In the genomic region with DNA sequence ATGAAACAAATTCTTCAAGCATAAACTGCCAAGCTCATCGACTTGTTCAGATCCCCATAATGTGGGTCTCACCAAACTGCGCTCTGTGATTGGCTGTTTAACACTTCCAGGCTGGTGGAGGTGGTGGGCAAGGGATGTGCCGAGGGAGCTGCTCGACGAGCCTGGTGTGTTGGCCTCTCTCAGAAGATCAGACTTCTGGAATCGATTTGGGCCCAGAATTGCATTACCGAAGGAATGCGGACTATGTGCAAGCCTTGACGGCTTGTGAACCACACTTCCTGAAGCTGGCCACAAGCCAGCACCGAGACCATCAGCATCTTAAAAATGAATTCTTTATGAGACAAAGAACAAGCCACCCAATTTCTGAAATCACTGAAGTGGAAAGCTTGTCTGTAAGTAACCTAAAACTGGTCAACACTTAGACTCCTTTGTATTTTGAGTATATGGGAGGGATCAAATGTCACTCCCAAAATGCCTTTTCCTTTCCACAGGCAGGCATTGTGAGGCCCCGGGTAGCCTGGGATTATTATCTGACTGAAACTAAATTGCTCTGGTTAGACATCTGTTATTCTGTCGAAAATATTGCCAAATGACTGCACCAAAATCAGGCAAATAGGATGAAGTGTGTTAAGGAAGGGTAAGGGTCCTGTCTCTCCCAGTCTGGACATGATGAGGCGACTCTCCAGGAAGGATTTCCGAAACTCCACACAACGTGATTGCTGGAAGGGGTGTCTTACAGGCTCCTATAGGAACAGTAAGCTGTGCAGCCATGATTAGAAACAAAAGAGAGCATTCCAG, we compare ENCODE assay signal across 8 mouse cellular contexts.
DNase-seq lines count a peak whose midpoint lies in the region; ATAC-seq lines count a peak whose summit lies in the region.

No protein-coding gene starts in this region.

- WGBS in forebrain, embryonic 16.5 days: 12% methylated on average over 15 of the region's 15 CpGs
- 29% methylated on average over 15 of the region's 15 CpGs for WGBS in lung, embryonic 15.5 days

- ATAC-seq in forebrain, embryonic 16.5 days: peak; percentile 73
- no peak for ATAC-seq in lung, embryonic 15.5 days (ENCODE audit: borderline replicate concordance, extremely low read depth, low FRiP score, low TSS enrichment)
- no peak for ATAC-seq in granulocyte monocyte progenitor cell, adult 5-6 weeks (replicated peaks; ENCODE audit: poor library complexity, severe bottlenecking)

- peak overlapping the region; percentile 70 for H3K27ac ChIP-seq in forebrain, embryonic 16.5 days (ENCODE audit: low read length)
- H3K27ac ChIP-seq in lung, embryonic 15.5 days: peak overlapping the region; percentile 51

- peak; percentile 12 for DNase-seq in gastrocnemius, postnatal 10 days
- no peak for DNase-seq in gastrocnemius, postnatal 25 days
- peak; percentile 93 for DNase-seq in Muller cell, postnatal 12 days (ENCODE audit: inconsistent ontology term)
- no peak for DNase-seq in adrenal gland, adult 8-10 months
- DNase-seq in ovary, postnatal 36 days (ENCODE audit: low spot score): no peak

- peak overlapping the region; percentile 24 for H3K4me3 ChIP-seq in forebrain, embryonic 16.5 days (replicated peaks; ENCODE audit: low read length)
- H3K4me3 ChIP-seq in lung, embryonic 15.5 days: no peak overlapping the region

- H3K36me3 ChIP-seq in forebrain, embryonic 16.5 days (ENCODE audit: control insufficient read depth, insufficient read depth): no peaks in the 10 kb centered on the region
- H3K36me3 ChIP-seq in lung, embryonic 15.5 days: no peaks in the 10 kb centered on the region

- no peaks in the 10 kb centered on the region for H3K27me3 ChIP-seq in forebrain, embryonic 16.5 days (replicated peaks; ENCODE audit: control insufficient read depth, insufficient read depth, low read length)
- H3K27me3 ChIP-seq in lung, embryonic 15.5 days: no peaks in the 10 kb centered on the region

- H3K4me2 ChIP-seq in forebrain, embryonic 16.5 days (ENCODE audit: low read length): peak overlapping the region; percentile 44
- H3K4me2 ChIP-seq in lung, embryonic 15.5 days: peak overlapping the region; percentile 27

- no peaks in the 10 kb centered on the region for H3K9me3 ChIP-seq in forebrain, embryonic 16.5 days (ENCODE audit: control insufficient read depth, low read length)
- H3K9me3 ChIP-seq in lung, embryonic 15.5 days: no peaks in the 10 kb centered on the region

- H3K4me1 ChIP-seq in forebrain, embryonic 16.5 days (replicated peaks; ENCODE audit: control insufficient read depth, insufficient read depth, low read length): peaks cover 23% of the 10 kb centered on the region
- peaks cover 26% of the 10 kb centered on the region for H3K4me1 ChIP-seq in lung, embryonic 15.5 days

- H3K9ac ChIP-seq in forebrain, embryonic 16.5 days (replicated peaks; ENCODE audit: low read depth, low read length): peak overlapping the region; percentile 36
- no peak overlapping the region for H3K9ac ChIP-seq in lung, embryonic 15.5 days

Comparison
In these comparisons a context has a peak if more than half of its experiments do, and no peak if none do; other contexts are left out.
1. DNase-seq: peak in gastrocnemius, postnatal 10 days (single experiment) and Muller cell, postnatal 12 days (single experiment); none in gastrocnemius, postnatal 25 days (single experiment), adrenal gland, adult 8-10 months (single experiment) and ovary, postnatal 36 days (single experiment).